Mouse (Mus musculus) lung, postnatal 0 days (tissue): ENCODE measurements around the gene 2010003K11Rik.

Source experiments
- CTCF ChIP-seq: IDR thresholded peaks from 2 replicates; pipeline ENCODE4 v1.5.1; 2016; ENCODE audit warnings: antibody characterized with exemption, mild to moderate bottlenecking
- EP300 ChIP-seq: IDR thresholded peaks from 2 replicates; pipeline ENCODE4 v1.6.1; 2016; ENCODE audit warnings: antibody characterized with exemption, mild to moderate bottlenecking, control low read depth

GRCm38 (mm10) chr19:4456227-4456626 lies 42.2 kb downstream of the 2010003K11Rik start:
- TF ChIP-seq CTCF: peak; percentile 81
- TF ChIP-seq EP300: no peak
